Mouse (Mus musculus): ENCODE results near the gene Dnah1.

GRCm38 (mm10) chr14:31329741-31330140 lies 6.0 kb upstream of the Dnah1 start:
- TF ChIP-seq TAL1 (IDR thresholded peaks at IDR 0.05; ENCODE audit: low read length) (no peak), JUND (IDR thresholded peaks at IDR 0.05; ENCODE audit: low read depth, low read length) (no peak), MYC (IDR thresholded peaks at IDR 0.05; ENCODE audit: low read depth, low read length) (no peak), MAZ (IDR thresholded peaks at IDR 0.05; ENCODE audit: low read depth, low read length) (no peak), MAFK (IDR thresholded peaks at IDR 0.05; ENCODE audit: borderline replicate concordance, low read depth, low read length) (no peak)
